Mouse (Mus musculus): ENCODE results near the gene Gk5. TPM values are rescaled to one million over a fixed set of nuclear protein-coding genes. Genes with fewer than 3 reads are reported as not detected.

The Gk5 gene
- polyA plus RNA-seq (2012; rRNA removed), result 4.3 and 5.4 TPM in 2 replicates

DNA sequence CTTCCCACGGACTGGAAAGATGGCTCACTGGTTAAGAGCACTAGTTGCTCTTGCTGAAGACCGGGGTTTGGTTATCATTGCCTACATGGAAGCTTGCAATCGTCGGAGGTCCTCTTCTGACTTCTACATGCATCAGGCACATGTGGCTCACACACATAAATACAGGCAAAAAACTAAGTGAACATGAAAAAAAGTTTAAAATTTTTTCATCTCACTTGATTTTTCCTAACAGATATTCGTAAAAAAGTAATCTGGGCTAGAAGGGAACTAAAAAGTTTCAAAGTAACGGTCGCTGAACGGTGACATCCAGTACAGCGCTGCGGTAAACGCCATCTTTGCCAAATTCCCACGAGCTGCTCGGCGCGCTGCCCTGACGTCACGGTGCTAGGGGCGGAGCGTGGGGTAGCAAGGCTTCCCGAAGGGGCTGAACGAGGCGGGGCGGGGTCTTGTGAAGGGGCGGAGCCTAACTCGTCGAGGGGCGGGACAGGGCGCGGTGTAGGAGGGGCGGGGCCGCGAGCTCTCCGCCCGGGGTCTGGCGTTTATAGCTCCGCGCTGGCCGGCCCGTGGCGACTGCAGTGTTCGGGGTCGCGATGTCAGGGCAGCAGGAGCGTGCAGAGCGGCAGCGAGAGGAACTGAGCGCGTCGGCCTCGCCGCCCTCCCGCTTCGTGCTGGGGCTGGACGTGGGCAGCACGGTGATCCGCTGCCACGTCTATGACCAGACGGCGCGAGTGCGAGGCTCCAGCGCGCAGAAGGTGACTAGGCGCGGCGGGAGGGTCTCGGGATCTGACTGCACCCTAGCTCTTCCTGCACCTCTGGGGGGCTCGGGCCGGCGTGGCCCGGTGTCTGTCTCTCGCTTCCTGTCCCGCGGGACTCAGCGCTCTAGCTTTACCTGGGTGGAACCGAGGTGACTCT lies at the start of gene Gk5:
Gk5 (plus strand) TSS at position 502 of the 912 bp plus-strand sequence.

GRCm38 (mm10) chr9:96195885-96196622 lies 76.9 kb downstream of the Gk5 start, which contains the start of gene Tfdp2:
Gene Tfdp2, plus strand, starts transcription at chr9:96196275.

Other genes starting within 250 kb of the Gk5 start
- gene Xrn1, start 164.6 kb upstream of the Gk5 start, polyA plus RNA-seq (2012; rRNA removed), result 2.2 and 2.3 TPM in 2 replicates
- gene Tfdp2, start 76.9 kb downstream of the Gk5 start, polyA plus RNA-seq (2012; rRNA removed), result 17.5 and 18.1 TPM in 2 replicates
- gene Atp1b3, start 245.1 kb downstream of the Gk5 start, polyA plus RNA-seq (2012; rRNA removed), result 33.2 and 37.9 TPM in 2 replicates